Mouse (Mus musculus) megakaryocyte-erythroid progenitor cell, adult 5-6 weeks (primary cell): ENCODE data around the gene Fam69a. TPM values are rescaled to one million over a fixed set of nuclear protein-coding genes. Genes with fewer than 3 reads are reported as not detected.
"Not testable (repeated sequence)": the region's sequence is repeated elsewhere in the genome, so short reads cannot be mapped to it uniquely, and the experiment has no call there.

ENCODE experiments used
- ATAC-seq: replicated peaks from 2 replicates; pipeline ENCODE4 v1.8.0; 2016; ENCODE audit warnings: mild to moderate bottlenecking, inconsistent platforms; ENCODE audit not compliant: severe bottlenecking, poor library complexity, low FRiP score, low TSS enrichment
- total RNA-seq, 2 experiments: library from RNA; stranded (forward) in 1 of 2; stranded (reverse) in 1 of 2; fragments of 200-1000, 215-1000 nt in 1 of 2; fragments of >200 nt in 1 of 2; fragmentation: Nextera tagmentation in 1 of 2; gene quantifications; 2 replicates each; pipeline ENCODE4 v1.2.3; 2014 to 2017

Fam69a gene
- total RNA-seq, 2 experiments from 2014 or later, result 19.2 to 29.1 TPM

- ATAC-seq, result peak; percentile 72
Observed at GRCm38 (mm10) chr5:107986255-107986966, 474 bp downstream of the Fam69a start.

GRCm38 (mm10) chr5:107983946-107984345, 2.9 kb downstream of the Fam69a start:
- ATAC-seq, result no peak

GRCm38 (mm10) chr5:107982016-107982415, 4.9 kb downstream of the Fam69a start:
- no peak for ATAC-seq

GRCm38 (mm10) chr5:107979901-107980300, 7.0 kb downstream of the Fam69a start:
- ATAC-seq, result no peak

GRCm38 (mm10) chr5:107978289-107979035, 8.4 kb downstream of the Fam69a start:
- ATAC-seq, result peak; percentile 18; the same call in 1 of the 2 replicates

- ATAC-seq, result peak; percentile 90
Observed at GRCm38 (mm10) chr5:107977640-107978288, 9.1 kb downstream of the Fam69a start.

- ATAC-seq, result peak; percentile 22; the same call in 1 of the 2 replicates
Observed at GRCm38 (mm10) chr5:107973310-107973709, 13.6 kb downstream of the Fam69a start.

- ATAC-seq, result peak; percentile 92
Observed at GRCm38 (mm10) chr5:107972444-107973272, 14.2 kb downstream of the Fam69a start.

- ATAC-seq, result no peak
Observed at GRCm38 (mm10) chr5:107971069-107971468, 15.8 kb downstream of the Fam69a start.

- not testable (repeated sequence) for ATAC-seq
Observed at GRCm38 (mm10) chr5:107969818-107970217, 17.1 kb downstream of the Fam69a start.

GRCm38 (mm10) chr5:107968079-107968478, 18.8 kb downstream of the Fam69a start:
- no peak for ATAC-seq

GRCm38 (mm10) chr5:107966841-107967457, 19.9 kb downstream of the Fam69a start:
- no peak for ATAC-seq

GRCm38 (mm10) chr5:107966156-107966555, 20.7 kb downstream of the Fam69a start:
- no peak for ATAC-seq

- ATAC-seq, result no peak
Observed at GRCm38 (mm10) chr5:107965355-107965991, 21.4 kb downstream of the Fam69a start.

- no peak for ATAC-seq
Observed at GRCm38 (mm10) chr5:107964031-107964758, 22.7 kb downstream of the Fam69a start.

- peak; percentile 59 for ATAC-seq
Observed at GRCm38 (mm10) chr5:107961438-107962251, 25.2 kb downstream of the Fam69a start.

GRCm38 (mm10) chr5:107960532-107961202, 26.2 kb downstream of the Fam69a start:
- peak; percentile 78 for ATAC-seq
